Mouse (Mus musculus) midbrain, postnatal 0 days (tissue): ENCODE measurements around the gene Avpr2. TPM values are rescaled to one million over a fixed set of nuclear protein-coding genes. Genes with fewer than 3 reads are reported as not detected.

ENCODE experiments used
- ATAC-seq: fragments of 200-750 bp; cut with Nextera tagmentation; 2 replicates; pipeline ENCODE4 v1.8.0; 2017; ENCODE audit warnings: moderate number of reproducible peaks, mild to moderate bottlenecking, moderate TSS enrichment, moderate library complexity; ENCODE audit not compliant: low FRiP score
- DNase-seq: peaks from one replicate; pipeline ENCODE4 v3.0.0-alpha.2; 2015; ENCODE audit warnings: low spot score
- H3K27ac ChIP-seq: fragments of 300-500 bp; sonication (generic); 2 replicates; pipeline ENCODE4 v1.5.1; 2014; ENCODE audit warnings: low read depth, mild to moderate bottlenecking, low read length, mixed read lengths
- H3K27me3 ChIP-seq: fragments of 300-500 bp; sonication (generic); 2 replicates; pipeline ENCODE4 v1.6.1; 2014; ENCODE audit warnings: low read length, control low read depth, mixed read lengths; ENCODE audit not compliant: insufficient read depth
- H3K36me3 ChIP-seq: fragments of 300-500 bp; sonication (generic); 2 replicates; pipeline ENCODE4 v1.6.1; 2014; ENCODE audit warnings: low read length, control low read depth, mixed read lengths; ENCODE audit not compliant: insufficient read depth
- H3K4me1 ChIP-seq: fragments of 300-500 bp; sonication (generic); 2 replicates; pipeline ENCODE4 v1.6.1; 2014; ENCODE audit warnings: mild to moderate bottlenecking, control low read depth, antibody characterized with exemption, low read length, mixed read lengths; ENCODE audit not compliant: insufficient read depth
- H3K4me2 ChIP-seq: fragments of 300-500 bp; sonication (generic); 2 replicates; pipeline ENCODE4 v1.6.1; 2014; ENCODE audit warnings: low read depth, mild to moderate bottlenecking, low read length, mixed read lengths; ENCODE audit not compliant: poor library complexity, severe bottlenecking
- H3K4me3 ChIP-seq: fragments of 300-500 bp; sonication (generic); 2 replicates; pipeline ENCODE4 v1.5.1; 2014; ENCODE audit warnings: low read depth, mild to moderate bottlenecking, low read length, moderate library complexity
- H3K9ac ChIP-seq: fragments of 300-500 bp; sonication (generic); replicated peaks from 2 replicates; pipeline ENCODE4 v1.6.1; 2014; ENCODE audit warnings: mild to moderate bottlenecking, low read length, moderate library complexity, mixed read lengths; ENCODE audit not compliant: poor library complexity, severe bottlenecking
- H3K9me3 ChIP-seq: fragments of 300-500 bp; sonication (generic); 2 replicates; pipeline ENCODE4 v1.6.1; 2016; ENCODE audit warnings: low read length, control low read depth
- CTCF ChIP-seq: IDR thresholded peaks from 2 replicates; pipeline ENCODE4 v1.5.1; 2016; ENCODE audit warnings: antibody characterized with exemption, mild to moderate bottlenecking
- whole genome bisulfite sequencing: fragments of 180-500 bp; shearing (Covaris S2); extraction: QIAGEN DNeasy Blood & Tissue Kit; methylation state at CpG from one replicate; pipeline ENCODE4 v1.1.7; 2014; 5-methylcytosine and 5-hydroxymethylcytosine counted together
- polyA plus RNA-seq: library from polyadenylated mRNA; unstranded; fragments of >200 nt; fragmentation: Nextera tagmentation; extraction: Ambion mirVana; gene quantifications from 2 replicates; pipeline ENCODE4 v1.2.1, GENCODE M21; 2015
- total RNA-seq: library from RNA; depleted of rRNA; stranded (reverse); fragments of >200 nt; gene quantifications from 2 replicates; pipeline ENCODE4 v1.2.3, GENCODE M21; 2014; rRNA removed

Gene Avpr2
- total RNA-seq, result not detected in 2 replicates
- polyA plus RNA-seq, result 0.06 TPM in 1 of 2 replicates, not detected in the other

DNA sequence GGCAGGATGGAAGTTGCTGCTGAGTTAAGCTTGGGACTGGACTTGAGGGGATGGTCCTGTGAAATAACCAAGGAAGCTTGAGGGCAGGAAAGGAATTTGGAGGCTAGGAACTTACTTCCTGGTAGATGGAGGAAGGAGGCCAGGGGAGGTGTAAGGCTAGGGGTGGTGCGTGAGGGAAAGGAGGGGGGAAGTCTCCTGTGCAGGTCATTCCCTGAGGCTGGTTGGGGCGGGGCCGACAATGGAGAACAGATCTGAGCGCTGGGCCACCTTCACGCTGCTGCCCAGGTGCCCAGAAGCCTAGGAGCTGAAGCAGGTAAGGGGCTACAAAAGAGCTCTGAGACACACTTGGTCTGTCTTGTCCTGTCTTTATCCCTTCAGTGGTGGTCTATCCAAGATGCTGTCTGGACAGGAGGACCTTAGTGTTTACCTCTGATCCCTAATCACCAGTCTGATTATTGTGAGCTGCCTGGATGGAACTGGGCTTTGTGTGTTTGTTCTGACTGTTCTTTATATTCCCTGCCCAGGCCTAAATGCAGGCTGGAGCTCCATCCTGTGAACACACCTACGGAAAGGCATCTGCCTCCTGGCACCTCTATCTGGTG lies at the start of gene Avpr2:
Avpr2 (plus strand) TSS at position 552 of the 602 bp plus-strand sequence.
- Histone ChIP-seq H3K4me2 (no peak within 1 kb of the TSS), H3K27ac (no peak within 1 kb of the TSS), H3K4me3 (no peak within 1 kb of the TSS), H3K9me3 (no peaks in the 10 kb centered on the region), H3K36me3 (no peaks in the 10 kb centered on the region), H3K4me1 (no peaks in the 10 kb centered on the region), H3K27me3 (no peaks in the 10 kb centered on the region), H3K9ac (no peak within 1 kb of the TSS)
- WGBS, result 84% methylated on average over 6 of the region's 6 CpGs
- ATAC-seq (no peak), DNase-seq (no peak)
- TF ChIP-seq CTCF, result no peak

DNA sequence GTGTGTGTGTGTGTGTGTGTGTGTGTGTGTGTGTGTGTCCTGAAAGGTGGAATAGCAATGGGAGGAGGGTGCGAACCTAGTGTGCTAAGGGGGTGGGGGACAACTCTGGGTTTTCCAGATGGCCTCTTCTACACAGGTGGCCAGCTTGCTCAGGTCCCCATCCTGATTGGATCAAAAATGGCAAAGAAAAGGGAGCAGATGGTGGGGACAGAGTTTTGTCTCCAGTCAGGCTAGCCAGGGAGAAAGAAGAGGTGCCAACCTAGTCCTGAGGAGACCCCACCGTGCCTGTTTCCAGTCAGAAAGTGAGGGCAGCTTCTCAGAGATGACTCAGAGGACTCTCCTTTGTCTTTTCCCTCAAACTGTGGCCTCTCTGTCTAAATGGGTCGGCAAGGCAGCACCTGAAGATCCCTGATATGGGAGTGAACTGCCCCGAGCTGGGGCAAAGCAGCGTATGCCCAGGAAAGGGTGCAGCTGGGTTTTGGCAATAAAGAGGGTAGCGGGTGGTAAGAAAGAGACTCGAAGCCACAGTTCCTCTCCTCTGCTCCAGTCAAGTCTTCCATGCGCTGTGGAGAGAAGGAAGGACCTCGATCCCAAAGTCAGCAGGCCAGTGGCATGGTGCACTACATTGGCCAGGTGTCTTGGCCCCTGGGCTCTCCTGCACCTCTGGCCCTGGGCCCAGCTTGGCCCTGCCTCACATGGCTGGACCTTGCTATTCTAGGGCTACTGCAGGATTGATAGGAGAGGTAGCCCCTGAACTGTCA lies 37.4 kb upstream of the Avpr2 start:
- Histone ChIP-seq H3K27me3 (no peaks in the 10 kb centered on the region), H3K9me3 (no peaks in the 10 kb centered on the region), H3K9ac (no peak overlapping the region), H3K36me3 (peaks cover 17% of the 10 kb centered on the region), H3K27ac (no peak overlapping the region), H3K4me1 (no peaks in the 10 kb centered on the region), H3K4me3 (no peak overlapping the region), H3K4me2 (no peak overlapping the region)
- DNase-seq (peak; percentile 8), ATAC-seq (no peak)
- 84% methylated on average over 9 of the region's 9 CpGs for WGBS
- TF ChIP-seq CTCF, result no peak

DNA sequence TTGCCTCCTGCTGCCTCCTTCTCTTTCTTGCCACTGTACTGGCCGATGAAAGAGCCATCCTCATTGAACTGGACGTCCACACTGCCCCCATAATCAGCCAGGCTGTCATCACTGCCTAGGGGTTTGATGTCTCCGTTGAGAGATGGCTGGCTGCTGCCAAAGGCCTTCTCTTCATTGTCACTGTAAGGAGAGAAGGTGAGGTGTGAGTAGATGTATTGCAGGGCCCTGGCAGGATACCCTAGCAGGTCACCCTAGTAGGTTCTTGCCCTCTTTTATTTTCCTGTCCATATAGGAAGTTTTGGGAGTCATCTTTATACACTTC lies 36.9 kb upstream of the Avpr2 start:
- ATAC-seq, result no peak
- no peak overlapping the region for H3K27ac ChIP-seq
- 59% methylated on average over 3 of the region's 3 CpGs for WGBS

GRCm38 (mm10) chrX:73864692-73865091 lies 27.2 kb upstream of the Avpr2 start:
- 48% methylated on average over 3 of the region's 3 CpGs for WGBS
- TF ChIP-seq CTCF, result no peak
- H3K4me3 ChIP-seq, result no peak overlapping the region
- H3K27ac ChIP-seq, result no peak overlapping the region
- H3K4me2 ChIP-seq, result no peak overlapping the region
- H3K36me3 ChIP-seq, result no peaks in the 10 kb centered on the region; the same call in none of the 2 replicates
- no peaks in the 10 kb centered on the region for H3K9me3 ChIP-seq
- ATAC-seq (no peak), DNase-seq (peak; percentile 54)
- no peaks in the 10 kb centered on the region for H3K4me1 ChIP-seq
- H3K9ac ChIP-seq, result no peak overlapping the region
- H3K27me3 ChIP-seq, result no peaks in the 10 kb centered on the region

More for the DNA sequence above, 36.9 kb upstream of the Avpr2 start:
- Histone ChIP-seq H3K4me1 (no peaks in the 10 kb centered on the region), H3K36me3 (peaks cover 17% of the 10 kb centered on the region), H3K4me3 (no peak overlapping the region), H3K4me2 (no peak overlapping the region), H3K27me3 (no peaks in the 10 kb centered on the region), H3K9ac (no peak overlapping the region), H3K9me3 (no peaks in the 10 kb centered on the region)
- TF ChIP-seq CTCF, result no peak
- no peak for DNase-seq

DNA sequence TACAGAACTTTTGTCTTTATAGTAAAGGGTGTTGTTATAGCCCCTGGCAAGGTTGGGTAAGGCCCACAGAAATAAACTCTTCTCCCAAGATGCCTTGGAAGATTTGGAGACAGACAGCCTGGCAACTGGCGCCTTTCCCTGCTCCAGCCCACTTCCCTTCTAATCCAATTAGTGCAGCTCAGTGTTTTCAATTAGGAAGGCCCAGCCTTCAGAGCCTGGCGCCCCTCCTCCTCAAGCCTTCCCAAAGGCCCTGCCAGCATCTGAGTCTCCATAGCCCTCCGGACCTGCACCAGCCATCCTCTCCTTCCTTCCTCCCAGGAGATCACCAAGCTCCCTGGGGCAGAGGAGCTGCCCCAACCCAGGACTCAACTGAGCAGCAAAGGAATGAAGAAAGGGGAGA lies 24.6 kb upstream of the Avpr2 start:
- no peaks in the 10 kb centered on the region; the same call in 1 of the 2 replicates for H3K36me3 ChIP-seq
- no peak overlapping the region for H3K27ac ChIP-seq
- no peak overlapping the region for H3K4me3 ChIP-seq
- H3K27me3 ChIP-seq, result no peaks in the 10 kb centered on the region
- no peak for TF ChIP-seq CTCF
- ATAC-seq (no peak), DNase-seq (peak; percentile 62)
- no peak overlapping the region for H3K9ac ChIP-seq
- 27% methylated on average over 3 of the region's 3 CpGs for WGBS
- no peaks in the 10 kb centered on the region for H3K4me1 ChIP-seq
- H3K9me3 ChIP-seq, result no peaks in the 10 kb centered on the region
- no peak overlapping the region for H3K4me2 ChIP-seq

DNA sequence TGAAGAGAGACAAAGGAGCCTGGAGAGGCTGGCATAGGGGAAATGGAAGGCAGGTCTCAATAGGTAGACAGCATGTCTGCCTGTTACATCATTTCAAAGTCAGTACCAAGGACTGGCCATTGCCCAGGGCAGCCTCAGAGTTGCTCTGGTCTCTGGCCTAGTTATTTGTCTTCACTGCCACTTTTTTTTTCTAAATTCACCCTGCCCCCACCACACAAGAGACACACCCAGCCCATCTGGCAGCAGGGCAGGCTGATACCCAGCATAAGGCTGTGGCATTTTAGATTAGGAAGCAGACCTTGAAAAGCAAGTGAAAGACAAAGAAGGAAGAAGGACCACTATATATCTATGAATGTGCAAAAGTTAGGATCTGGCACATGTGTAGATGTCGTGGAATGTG lies 24.1 kb upstream of the Avpr2 start:
- Histone ChIP-seq H3K36me3 (no peaks in the 10 kb centered on the region), H3K9ac (no peak overlapping the region), H3K4me3 (no peak overlapping the region), H3K4me2 (no peak overlapping the region), H3K27me3 (no peaks in the 10 kb centered on the region), H3K4me1 (no peaks in the 10 kb centered on the region), H3K27ac (no peak overlapping the region), H3K9me3 (no peaks in the 10 kb centered on the region)
- TF ChIP-seq CTCF, result no peak
- DNase-seq (no peak), ATAC-seq (no peak)
- WGBS, result 79% methylated on average over 1 of the region's 1 CpGs
